Mouse (Mus musculus) gastrocnemius, postnatal 10 days (tissue): ENCODE measurements around the gene Mtm1. TPM values are rescaled to one million over a fixed set of nuclear protein-coding genes. Genes with fewer than 3 reads are reported as not detected.
"Not testable (repeated sequence)": the region's sequence is repeated elsewhere in the genome, so short reads cannot be mapped to it uniquely, and the experiment has no call there.

Experiments used
- DNase-seq: peaks from one replicate; pipeline ENCODE4 v3.0.0; 2021; ENCODE audit warnings: mixed read lengths
- total RNA-seq, 2 experiments: library from RNA; stranded (reverse); gene quantifications; 2 replicates each; pipeline ENCODE4 v1.2.3; 2021

Gene Mtm1
- total RNA-seq, 2 experiments from 2014 or later, result 10.8 to 11.5 TPM

DNA sequence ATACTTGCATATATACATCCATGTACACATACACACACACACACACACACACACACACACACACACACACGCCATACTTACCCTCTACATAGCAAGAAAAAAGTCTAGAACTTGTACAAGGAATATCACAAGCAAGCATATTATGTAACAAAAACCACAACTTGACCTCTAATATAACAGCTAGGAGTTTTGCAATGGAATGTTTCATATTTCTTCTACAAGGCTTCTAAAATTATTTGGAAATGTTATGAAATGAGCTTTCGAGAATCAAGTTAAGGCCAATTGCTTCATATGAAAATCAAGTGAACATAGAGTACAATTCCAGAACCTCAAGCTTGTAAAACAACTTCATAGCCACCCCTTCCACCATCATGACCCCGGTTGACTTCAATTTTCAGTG is 74.9 kb downstream of the Mtm1 start:
- no peak for DNase-seq

GRCm38 (mm10) chrX:71287088-71287487 is 76.5 kb downstream of the Mtm1 start:
- DNase-seq, result no peak

DNA sequence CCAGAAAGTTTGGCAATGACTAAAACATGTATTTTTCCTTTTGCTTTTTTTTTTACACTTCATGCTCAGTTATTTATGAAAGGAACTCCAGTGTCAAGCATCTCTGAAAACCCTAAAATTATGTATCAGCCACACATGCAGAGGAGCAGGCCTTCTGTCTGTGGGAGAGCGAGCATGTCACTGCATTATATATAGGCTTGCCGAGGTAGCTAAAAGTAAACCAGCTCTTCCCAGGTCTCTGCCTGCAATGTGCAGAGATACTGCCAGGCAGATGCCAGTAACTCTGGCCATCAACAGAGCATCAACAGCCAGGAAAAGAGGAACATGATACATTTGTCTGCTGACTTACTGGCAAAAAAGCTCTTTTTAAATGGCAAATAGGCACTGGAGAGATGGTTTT is 83.6 kb downstream of the Mtm1 start:
- no peak for DNase-seq

GRCm38 (mm10) chrX:71296005-71296404 is 85.4 kb downstream of the Mtm1 start:
- no peak for DNase-seq

GRCm38 (mm10) chrX:71302148-71302547 is 91.6 kb downstream of the Mtm1 start:
- no peak for DNase-seq

DNA sequence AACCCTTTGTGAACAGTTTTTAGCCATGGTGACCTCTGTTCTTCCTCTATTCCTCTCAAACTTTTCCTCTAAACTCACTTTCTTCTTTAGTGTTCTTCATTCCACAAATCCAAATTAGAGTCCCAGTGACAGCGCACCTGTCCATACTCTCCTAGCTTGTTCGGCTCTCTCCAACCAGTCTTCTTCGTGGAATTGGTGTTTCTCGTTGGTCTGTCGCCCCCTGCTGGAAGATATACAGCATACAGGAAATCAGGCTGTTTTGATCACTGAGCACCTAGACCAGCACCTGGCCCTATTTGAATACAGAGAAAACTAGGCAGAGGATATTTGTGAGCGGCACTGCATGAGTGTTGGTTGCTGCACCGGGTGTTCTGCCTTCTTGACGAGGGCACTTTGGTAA is 100.7 kb downstream of the Mtm1 start:
- peak; percentile 18 for DNase-seq

DNA sequence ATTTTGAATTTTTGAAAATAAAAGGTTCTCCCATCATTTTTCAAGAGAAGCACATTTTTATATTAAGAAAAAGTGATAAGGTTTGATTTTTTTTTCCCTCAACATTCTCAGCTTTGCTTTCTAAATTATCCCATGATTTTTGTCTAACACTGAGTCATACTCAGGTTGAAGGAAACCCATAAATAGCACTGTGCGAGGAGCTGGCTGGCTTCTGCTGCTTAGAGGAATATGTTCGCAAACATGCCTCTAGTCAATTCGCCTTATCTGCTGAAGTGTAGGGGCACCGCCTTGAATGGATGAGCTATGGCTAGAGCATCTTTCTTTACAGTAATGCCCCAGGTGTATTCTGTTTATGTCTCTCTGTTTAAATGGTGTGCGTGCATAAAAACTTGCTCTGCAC is 103.8 kb downstream of the Mtm1 start:
- no peak for DNase-seq

DNA sequence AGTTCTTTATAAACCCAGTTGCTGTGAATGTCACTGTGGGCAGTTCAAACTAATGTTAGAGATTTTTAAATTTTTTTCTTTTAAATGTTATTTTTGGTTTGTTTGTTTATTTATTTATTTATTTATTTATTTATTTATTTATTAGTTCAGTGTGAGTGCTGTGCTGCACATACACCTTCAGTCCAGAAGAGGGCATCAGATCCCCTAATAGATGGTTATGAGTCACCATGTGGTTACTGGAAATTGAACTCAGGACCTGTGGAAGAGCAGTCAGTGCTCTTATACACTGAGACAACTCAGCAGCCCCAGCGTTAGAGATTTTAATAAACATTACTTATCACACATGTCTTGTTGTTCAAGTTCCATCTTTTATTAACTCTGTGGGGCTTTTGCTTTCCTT is 141.5 kb downstream of the Mtm1 start:
- no peak for DNase-seq

DNA sequence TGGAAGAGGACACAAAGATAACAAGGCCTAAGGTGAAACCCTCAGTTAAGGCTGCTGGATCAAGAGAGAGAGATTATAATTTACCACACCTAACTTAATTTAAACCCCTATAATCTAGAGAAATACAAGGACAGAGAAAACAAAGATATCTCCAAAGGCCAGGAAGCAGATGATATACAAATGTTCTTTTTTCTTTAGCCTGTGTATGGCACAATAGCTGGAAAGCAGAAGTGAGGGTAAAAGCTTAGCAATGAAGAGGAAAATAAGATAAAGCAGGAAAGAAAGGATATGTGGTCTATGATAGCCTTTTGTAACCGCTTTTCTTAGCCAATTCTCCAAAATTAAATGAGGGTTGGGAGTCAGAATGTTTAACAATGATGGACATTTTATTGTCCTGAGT is 144.8 kb downstream of the Mtm1 start:
- DNase-seq, result no peak

GRCm38 (mm10) chrX:71361793-71362192 is 151.2 kb downstream of the Mtm1 start:
- DNase-seq, result not testable (repeated sequence)

GRCm38 (mm10) chrX:71364062-71364461 is 153.5 kb downstream of the Mtm1 start:
- DNase-seq, result no peak

DNA sequence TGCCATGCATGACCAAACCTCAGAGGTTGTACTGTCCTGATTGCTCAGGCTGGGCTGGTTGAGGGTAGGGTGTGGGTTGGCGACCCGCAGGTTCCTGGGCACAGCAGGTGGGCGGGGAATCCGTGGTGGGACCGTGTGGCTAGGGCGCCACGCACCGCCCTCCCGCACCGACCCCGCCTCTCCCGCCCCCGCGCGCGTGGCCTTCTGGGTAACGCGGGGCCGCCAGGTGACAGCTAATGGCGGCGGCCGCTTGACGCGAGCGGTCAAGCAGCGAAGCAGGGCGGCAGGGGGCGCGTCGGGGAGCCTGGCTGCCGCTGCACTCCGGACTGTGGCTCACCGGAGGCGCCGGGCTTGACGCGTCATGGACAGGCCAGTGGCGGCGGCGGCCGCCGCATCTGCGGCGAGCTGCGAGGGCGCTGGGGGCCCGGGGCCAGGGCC is 154.0 kb downstream of the Mtm1 start, which contains the start of gene Mtmr1:
Gene Mtmr1 (plus strand): TSS at position 207 of the 438 bp plus-strand sequence.
- DNase-seq, result peak; percentile 76

DNA sequence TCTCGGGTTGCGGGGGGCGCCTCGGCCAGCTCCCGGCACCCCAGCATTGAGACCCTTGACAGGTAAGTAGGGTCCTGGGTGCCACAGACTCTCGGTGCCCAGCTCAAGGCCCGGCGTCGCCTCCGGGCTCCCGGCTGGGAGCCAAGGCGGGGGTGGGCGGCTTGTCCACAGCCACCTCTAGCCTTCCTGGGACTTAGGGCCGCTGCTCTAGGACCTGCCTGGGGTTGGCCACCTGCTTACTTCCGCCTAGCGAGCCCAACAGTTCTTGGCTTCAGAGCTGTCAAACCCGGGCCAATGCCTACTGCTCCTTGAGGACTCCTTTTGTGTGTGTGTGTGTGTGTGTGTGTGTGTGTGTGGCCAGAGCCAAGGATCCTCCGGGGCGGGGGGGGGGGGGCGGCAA is 154.4 kb downstream of the Mtm1 start:
- peak; percentile 10 for DNase-seq

Other genes starting within 250 kb of the Mtm1 start
- 1 to 10 TPM; 4.6 to 5.8 TPM for gene Mamld1, start 160.5 kb upstream of the Mtm1 start, total RNA-seq
- gene Mtmr1, start 154.0 kb downstream of the Mtm1 start, total RNA-seq, result 10 to 100 TPM; 24.7 to 26.2 TPM